Mouse (Mus musculus) intestine, embryonic 15.5 days (tissue): Measurements from ENCODE around the gene Tpk1. TPM values are rescaled to one million over a fixed set of nuclear protein-coding genes. Genes with fewer than 3 reads are reported as not detected.

Experiments
- ATAC-seq: fragments of 200-750 bp; cut with Nextera tagmentation; 2 replicates; pipeline ENCODE4 v1.8.0; 2017; ENCODE audit warnings: moderate TSS enrichment, moderate library complexity
- H3K27ac ChIP-seq: fragments of 300-500 bp; sonication (generic); 2 replicates; pipeline ENCODE4 v1.5.1; 2015; ENCODE audit warnings: mild to moderate bottlenecking, inconsistent platforms
- H3K27me3 ChIP-seq: fragments of 300-500 bp; sonication (generic); replicated peaks from 2 replicates; pipeline ENCODE4 v1.6.1; 2015; ENCODE audit warnings: inconsistent platforms
- H3K36me3 ChIP-seq: fragments of 300-500 bp; sonication (generic); 2 replicates; pipeline ENCODE4 v1.6.1; 2015; ENCODE audit warnings: inconsistent platforms
- H3K4me1 ChIP-seq: fragments of 300-500 bp; sonication (generic); replicated peaks from 2 replicates; pipeline ENCODE4 v1.6.1; 2015; ENCODE audit warnings: inconsistent platforms
- H3K4me2 ChIP-seq: fragments of 300-500 bp; sonication (generic); replicated peaks from 2 replicates; pipeline ENCODE4 v1.6.1; 2015; ENCODE audit warnings: mild to moderate bottlenecking, inconsistent platforms
- H3K4me3 ChIP-seq: fragments of 300-500 bp; sonication (generic); replicated peaks from 2 replicates; pipeline ENCODE4 v1.5.1; 2015; ENCODE audit warnings: inconsistent platforms
- H3K9ac ChIP-seq: fragments of 300-500 bp; sonication (generic); 2 replicates; pipeline ENCODE4 v1.6.1; 2015; ENCODE audit warnings: inconsistent platforms
- H3K9me3 ChIP-seq: fragments of 300-500 bp; sonication (generic); 2 replicates; pipeline ENCODE4 v1.6.1; 2016; ENCODE audit warnings: inconsistent platforms
- WGBS: fragments of 180-500 bp; shearing (Covaris S2); methylation state at CpG from one replicate; pipeline ENCODE4 v1.1.7; 2015; 5-methylcytosine and 5-hydroxymethylcytosine counted together
- polyA plus RNA-seq: library from polyadenylated mRNA; unstranded; fragments of >200 nt; fragmentation: Nextera tagmentation; extraction: Ambion mirVana; gene quantifications from 2 replicates; pipeline ENCODE4 v1.2.1, GENCODE M21; 2015

Gene Tpk1
- polyA plus RNA-seq, 1 experiment from 2014 or later, result 20.6 TPM

DNA sequence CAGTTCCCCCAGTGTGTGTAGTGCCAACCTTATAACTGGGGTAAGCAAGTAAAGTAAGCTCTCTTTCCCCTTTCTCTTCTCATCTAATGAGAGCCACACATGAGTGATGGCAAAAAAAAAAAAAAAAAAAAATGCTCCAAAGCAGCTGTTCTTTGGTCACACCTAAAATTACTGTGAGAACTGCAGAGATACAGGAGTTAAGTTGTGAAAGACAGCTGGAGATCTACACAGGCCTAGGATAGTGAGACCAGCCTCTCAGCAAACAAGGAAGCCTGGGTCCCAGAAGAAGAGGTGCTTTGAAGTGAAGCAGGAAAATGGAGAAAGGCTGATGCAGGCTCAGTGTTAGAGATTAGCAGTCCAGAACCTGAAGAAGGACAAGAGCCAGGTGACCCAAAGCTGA lies 353.5 kb downstream of the Tpk1 start:
- Histone ChIP-seq H3K9ac (no peak overlapping the region), H3K36me3 (no peaks in the 10 kb centered on the region), H3K4me1 (no peaks in the 10 kb centered on the region), H3K4me3 (no peak overlapping the region), H3K27me3 (no peaks in the 10 kb centered on the region), H3K9me3 (no peaks in the 10 kb centered on the region), H3K4me2 (no peak overlapping the region), H3K27ac (no peak overlapping the region)
- ATAC-seq, result no peak

- no peak overlapping the region for H3K27ac ChIP-seq
- H3K9ac ChIP-seq, result no peak overlapping the region
- ATAC-seq, result no peak
- H3K4me2 ChIP-seq, result no peak overlapping the region
- no peaks in the 10 kb centered on the region for H3K4me1 ChIP-seq
- 35% methylated on average over 6 of the region's 6 CpGs for WGBS
- no peaks in the 10 kb centered on the region for H3K27me3 ChIP-seq
- no peaks in the 10 kb centered on the region for H3K9me3 ChIP-seq
- H3K36me3 ChIP-seq, result no peaks in the 10 kb centered on the region
- no peak overlapping the region for H3K4me3 ChIP-seq
Observed at GRCm38 (mm10) chr6:43310071-43310470, 356.0 kb downstream of the Tpk1 start.

DNA sequence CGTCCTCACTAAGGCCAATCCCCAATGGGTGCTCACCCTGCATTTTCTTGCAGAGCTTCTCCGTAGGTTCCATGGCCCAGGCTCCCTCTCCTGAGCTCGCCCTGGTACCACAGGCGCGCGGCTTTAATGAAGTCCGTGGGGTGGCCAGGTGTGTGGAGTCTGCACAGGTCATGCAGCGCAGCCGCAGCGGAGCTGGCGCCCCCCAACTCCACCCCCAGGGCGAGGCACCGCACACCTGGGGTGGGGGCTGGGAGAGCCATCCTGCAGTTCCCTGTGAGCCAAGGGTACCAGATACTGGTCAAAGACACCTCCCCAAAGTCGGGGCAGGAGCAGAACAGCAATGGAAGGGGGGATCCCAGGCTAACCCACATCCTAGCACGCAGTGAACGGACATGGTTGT lies 356.6 kb downstream of the Tpk1 start, which contains the start of gene Nobox:
Gene Nobox, minus strand, starts transcription at position 101 of the 400 bp plus-strand sequence.
- ATAC-seq, result no peak
- H3K27ac ChIP-seq, result no peak within 1 kb of the TSS
- no peaks in the 10 kb centered on the region for H3K27me3 ChIP-seq
- no peak within 1 kb of the TSS for H3K9ac ChIP-seq
- no peak within 1 kb of the TSS for H3K4me2 ChIP-seq
- WGBS, result 64% methylated on average over 16 of the region's 16 CpGs
- no peaks in the 10 kb centered on the region for H3K4me1 ChIP-seq
- H3K9me3 ChIP-seq, result no peaks in the 10 kb centered on the region
- no peak within 1 kb of the TSS for H3K4me3 ChIP-seq
- no peaks in the 10 kb centered on the region for H3K36me3 ChIP-seq

DNA sequence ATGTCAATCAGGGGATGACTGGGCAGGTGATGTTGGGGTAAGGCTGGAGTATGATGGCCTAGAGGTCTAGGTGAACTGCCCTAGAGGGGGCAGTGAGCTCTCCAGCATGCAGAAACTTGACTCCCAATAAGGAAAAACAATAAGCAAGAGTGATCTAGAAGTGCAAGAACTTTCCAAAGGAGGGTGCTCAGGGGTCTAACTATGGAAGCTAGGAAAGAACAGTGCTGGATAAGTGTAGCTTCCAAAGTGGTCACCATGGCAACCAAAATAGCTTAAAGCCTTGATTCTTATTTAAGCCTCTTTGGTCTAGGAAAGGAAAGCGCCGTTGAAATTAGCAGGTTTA lies 368.6 kb downstream of the Tpk1 start:
- Histone ChIP-seq H3K36me3 (no peaks in the 10 kb centered on the region), H3K4me2 (no peak overlapping the region), H3K27me3 (no peaks in the 10 kb centered on the region), H3K27ac (no peak overlapping the region), H3K9me3 (no peaks in the 10 kb centered on the region), H3K4me1 (peaks cover 13% of the 10 kb centered on the region), H3K4me3 (no peak overlapping the region), H3K9ac (no peak overlapping the region)
- ATAC-seq, result peak; percentile 39
- 46% methylated on average over 2 of the region's 2 CpGs for WGBS

GRCm38 (mm10) chr6:43296798-43297507 lies 369.1 kb downstream of the Tpk1 start:
- no peak; the same call in none of the 2 replicates for ATAC-seq
- WGBS, result 34% methylated on average over 7 of the region's 7 CpGs
- Histone ChIP-seq H3K9ac (no peak overlapping the region), H3K36me3 (no peaks in the 10 kb centered on the region), H3K4me3 (no peak overlapping the region), H3K27me3 (no peaks in the 10 kb centered on the region), H3K9me3 (no peaks in the 10 kb centered on the region), H3K27ac (no peak overlapping the region), H3K4me2 (no peak overlapping the region), H3K4me1 (peaks cover 13% of the 10 kb centered on the region)

GRCm38 (mm10) chr6:43295908-43296307 lies 370.2 kb downstream of the Tpk1 start:
- no peak overlapping the region for H3K4me3 ChIP-seq
- 0 out of 2 replicates have a peak, but pooled peaks have one; percentile 3 for ATAC-seq
- no peak overlapping the region; the same call in 1 of the 2 replicates for H3K27ac ChIP-seq
- no peak overlapping the region for H3K4me2 ChIP-seq
- H3K9ac ChIP-seq, result no peak overlapping the region
- H3K27me3 ChIP-seq, result no peaks in the 10 kb centered on the region
- H3K36me3 ChIP-seq, result no peaks in the 10 kb centered on the region
- WGBS, result 23% methylated on average over 5 of the region's 5 CpGs
- peaks cover 13% of the 10 kb centered on the region for H3K4me1 ChIP-seq
- no peaks in the 10 kb centered on the region for H3K9me3 ChIP-seq
